Mouse (Mus musculus) olfactory bulb, adult 2 months (tissue): Measurements from ENCODE around the gene Kmt2a.

Source experiments
- CTCF ChIP-seq: fragments of 200-500 bp; IDR thresholded peaks from 2 replicates; pipeline ENCODE4 v1.5.1; 2012; ENCODE audit warnings: low read depth, mild to moderate bottlenecking, low read length, moderate library complexity; ENCODE audit not compliant: insufficient read depth
- POLR2A ChIP-seq: fragments of 200-500 bp; IDR thresholded peaks from 2 replicates; pipeline ENCODE4 v1.6.1; 2012; ENCODE audit warnings: mild to moderate bottlenecking, low read depth, low read length, moderate library complexity; ENCODE audit not compliant: insufficient read depth

DNA sequence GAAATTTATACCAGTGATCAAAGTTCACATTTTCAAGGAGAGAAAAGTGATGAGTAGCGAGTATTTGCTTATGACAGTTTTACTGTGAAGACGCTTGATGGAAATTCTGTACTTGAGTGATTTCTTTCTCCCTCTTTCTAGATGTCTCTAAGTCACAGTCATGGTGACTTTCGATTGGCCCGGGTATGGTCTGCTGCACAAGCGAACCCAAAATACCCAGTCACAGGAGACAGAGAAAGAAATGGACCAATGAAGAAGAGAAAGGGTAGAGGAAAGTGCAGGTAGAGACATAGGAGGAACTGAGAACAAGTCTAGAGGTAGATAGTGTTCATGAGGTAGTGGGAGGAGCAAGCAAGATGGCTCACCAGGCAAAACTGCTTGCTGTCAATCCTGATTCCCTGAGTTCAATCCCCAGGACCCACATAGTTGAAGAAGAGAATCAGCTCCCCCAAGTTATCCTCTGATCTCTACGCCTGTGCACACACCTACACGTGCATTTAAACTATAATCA is 7.1 kb upstream of the Kmt2a start:
- TF ChIP-seq CTCF, result no peak
- no peak for TF ChIP-seq POLR2A
